In genomic region chr7:44471880-44472557, GRCm38 (mm10) we compare ENCODE assay signal across 10 mouse cellular contexts. TPM values are rescaled to one million over a fixed set of nuclear protein-coding genes. Genes with fewer than 3 reads are reported as not detected.
DNase-seq lines count a peak whose midpoint lies in the region; ATAC-seq and TF ChIP-seq lines count a peak whose summit lies in the region.
"Had no signal": no experiment of that assay in that cellular context is flagged by ENCODE, and none has a peak within 500 bp of the region (broad histone marks: within the 10 kb centered on the region; RNA-seq: fewer than 3 reads in every experiment).

No protein-coding gene starts in this region.

- peak overlapping the region; percentile 90 for H3K27ac ChIP-seq in gastrocnemius, adult 2 months
- H3K27ac ChIP-seq in heart, embryonic 13.5 days (replicated peaks): peak overlapping the region; percentile 99
- no peak overlapping the region for H3K27ac ChIP-seq in kidney, embryonic 15.5 days

- TF ChIP-seq CTCF in lung, adult 2 months (IDR thresholded peaks at IDR 0.05; ENCODE audit: insufficient read depth, low read length): no peak
- no peak for TF ChIP-seq CTCF in gastrocnemius, adult 2 months (IDR thresholded peaks at IDR 0.05)

- DNase-seq in lung, adult 2 months: no peak
- no peak for DNase-seq in lung, adult 18-20 months
- DNase-seq in gastrocnemius, adult 2 months: peak; percentile 77
- peak; percentile 74 for DNase-seq in lung, postnatal 10 days
- DNase-seq in neural tube, embryonic 10.5 days (ENCODE audit: extremely low spot score, low spot score): no peak

- H3K9me3 ChIP-seq in heart, embryonic 13.5 days: no peaks in the 10 kb centered on the region
- no peaks in the 10 kb centered on the region for H3K9me3 ChIP-seq in kidney, embryonic 15.5 days (replicated peaks)

- peaks cover under 1% of the 10 kb centered on the region; the same call in 1 of the 2 replicates for H3K27me3 ChIP-seq in heart, embryonic 13.5 days (replicated peaks)
- peaks cover 40% of the 10 kb centered on the region for H3K27me3 ChIP-seq in kidney, embryonic 15.5 days

- H3K9ac ChIP-seq in heart, embryonic 13.5 days: peak overlapping the region; percentile 97
- no peak overlapping the region for H3K9ac ChIP-seq in kidney, embryonic 15.5 days

- peak; percentile 39; the same call in 1 of the 2 replicates for ATAC-seq in heart, embryonic 13.5 days (ENCODE audit: extremely low read depth, insufficient number of reproducible peaks, low FRiP score, low TSS enrichment)
- no peak for ATAC-seq in kidney, embryonic 15.5 days (replicated peaks; ENCODE audit: low FRiP score)

- peak; percentile 16; the same call in 1 of the 2 replicates for TF ChIP-seq POLR2A in lung, adult 2 months (IDR thresholded peaks at IDR 0.05; ENCODE audit: borderline replicate concordance, extremely low read depth, low read depth, low read length)

- intact Hi-C loops in gastrocnemius, adult 2 months (cut with DNase I): no loop called here

- H3K36me3 ChIP-seq in heart, embryonic 13.5 days: peaks cover 6% of the 10 kb centered on the region
- H3K36me3 ChIP-seq in kidney, embryonic 15.5 days: 0 out of 2 replicates have a peak, but pooled peaks cover 4% of the 10 kb centered on the region

- peaks cover 13% of the 10 kb centered on the region for H3K4me1 ChIP-seq in lung, adult 2 months (ENCODE audit: control insufficient read depth, insufficient read depth, low read length)
- peaks cover 76% of the 10 kb centered on the region for H3K4me1 ChIP-seq in heart, embryonic 13.5 days
- peaks cover 32% of the 10 kb centered on the region for H3K4me1 ChIP-seq in kidney, embryonic 15.5 days

- no peak overlapping the region for H3K4me3 ChIP-seq in lung, adult 2 months (replicated peaks; ENCODE audit: extremely low read depth, low read depth, low read length)
- H3K4me3 ChIP-seq in gastrocnemius, adult 2 months: no peak overlapping the region; the same call in 1 of the 2 replicates
- H3K4me3 ChIP-seq in heart, embryonic 13.5 days: peak overlapping the region; percentile 63
- H3K4me3 ChIP-seq in kidney, embryonic 15.5 days (replicated peaks): no peak overlapping the region

- 23% methylated on average over 6 of the region's 6 CpGs for WGBS in lung, adult 2 months
- WGBS in heart, embryonic 13.5 days: 11% methylated on average over 6 of the region's 6 CpGs
- 39% methylated on average over 6 of the region's 6 CpGs for WGBS in kidney, embryonic 15.5 days

- H3K4me2 ChIP-seq in heart, embryonic 13.5 days: peak overlapping the region; percentile 80
- no peak overlapping the region for H3K4me2 ChIP-seq in kidney, embryonic 15.5 days

RNA-seq across cellular contexts. Expression of gene Josd2, which starts 4.2 kb away (rescaled TPM):
- polyA plus RNA-seq in lung, adult 2 months (2012; rRNA removed): 164 and 175 TPM in 2 replicates
- 10 to 100 TPM; 51.0 to 57.0 TPM for total RNA-seq in gastrocnemius, adult 2 months (2021)
- polyA plus RNA-seq in heart, embryonic 13.5 days (2015; fragmentation: Nextera tagmentation; extraction: Ambion mirVana): 138 and 158 TPM in 2 replicates
- 72.5 and 78.9 TPM in 2 replicates for polyA plus RNA-seq in kidney, embryonic 15.5 days (2015; fragmentation: Nextera tagmentation; extraction: Ambion mirVana)

RNA-seq across cellular contexts. Expression of gene Aspdh, which starts 6.8 kb away (rescaled TPM):
- polyA plus RNA-seq in lung, adult 2 months (2012; rRNA removed): 0.24 and 0.50 TPM in 2 replicates
- not detected for total RNA-seq in gastrocnemius, adult 2 months (2021)
- 0.70 and 1.4 TPM in 2 replicates for polyA plus RNA-seq in heart, embryonic 13.5 days (2015; fragmentation: Nextera tagmentation; extraction: Ambion mirVana)
- 3.2 and 3.9 TPM in 2 replicates for polyA plus RNA-seq in kidney, embryonic 15.5 days (2015; fragmentation: Nextera tagmentation; extraction: Ambion mirVana)
- polyA plus RNA-seq: embryonic facial prominence, embryonic 11.5 days; intestine, embryonic 14.5 days had no signal

RNA-seq across cellular contexts. Expression of gene Emc10, which starts 24.3 kb away (rescaled TPM):
- polyA plus RNA-seq in lung, adult 2 months (2012; rRNA removed): 250 and 268 TPM in 2 replicates
- 10 to 100 TPM; 43.6 to 52.2 TPM for total RNA-seq in gastrocnemius, adult 2 months (2021)
- 88.2 and 93.2 TPM in 2 replicates for polyA plus RNA-seq in heart, embryonic 13.5 days (2015; fragmentation: Nextera tagmentation; extraction: Ambion mirVana)
- polyA plus RNA-seq in kidney, embryonic 15.5 days (2015; fragmentation: Nextera tagmentation; extraction: Ambion mirVana): 113 and 120 TPM in 2 replicates

RNA-seq across cellular contexts. Expression of gene Fam71e1, which starts 24.4 kb away (rescaled TPM):
- polyA plus RNA-seq in lung, adult 2 months (2012; rRNA removed): 9.5 and 10.3 TPM in 2 replicates
- 1 to 10 TPM; 2.4 to 5.5 TPM for total RNA-seq in gastrocnemius, adult 2 months (2021)
- 8.5 and 9.1 TPM in 2 replicates for polyA plus RNA-seq in heart, embryonic 13.5 days (2015; fragmentation: Nextera tagmentation; extraction: Ambion mirVana)
- polyA plus RNA-seq in kidney, embryonic 15.5 days (2015; fragmentation: Nextera tagmentation; extraction: Ambion mirVana): 14.3 and 16.5 TPM in 2 replicates

RNA-seq across cellular contexts. Expression of gene Lrrc4b, which starts 43.2 kb away (rescaled TPM):
- polyA plus RNA-seq in lung, adult 2 months (2012; rRNA removed): 4.5 and 4.9 TPM in 2 replicates
- total RNA-seq in gastrocnemius, adult 2 months (2021): not detected
- 1.6 and 1.7 TPM in 2 replicates for polyA plus RNA-seq in heart, embryonic 13.5 days (2015; fragmentation: Nextera tagmentation; extraction: Ambion mirVana)
- polyA plus RNA-seq in kidney, embryonic 15.5 days (2015; fragmentation: Nextera tagmentation; extraction: Ambion mirVana): 0.36 and 0.44 TPM in 2 replicates
- total RNA-seq: liver, adult 2 months had no signal
- polyA plus RNA-seq: liver, adult 2 months had no signal

Comparison
In these comparisons a context has a peak if more than half of its experiments do, and no peak if none do; other contexts are left out.
1. DNase-seq: peak in gastrocnemius, adult 2 months (single experiment) and lung, postnatal 10 days (single experiment); none in lung, adult 2 months (single experiment), lung, adult 18-20 months (0 of 2) and neural tube, embryonic 10.5 days (single experiment).